Mouse (Mus musculus): ENCODE data around the gene Tpra1.

The Tpra1 gene

DNA sequence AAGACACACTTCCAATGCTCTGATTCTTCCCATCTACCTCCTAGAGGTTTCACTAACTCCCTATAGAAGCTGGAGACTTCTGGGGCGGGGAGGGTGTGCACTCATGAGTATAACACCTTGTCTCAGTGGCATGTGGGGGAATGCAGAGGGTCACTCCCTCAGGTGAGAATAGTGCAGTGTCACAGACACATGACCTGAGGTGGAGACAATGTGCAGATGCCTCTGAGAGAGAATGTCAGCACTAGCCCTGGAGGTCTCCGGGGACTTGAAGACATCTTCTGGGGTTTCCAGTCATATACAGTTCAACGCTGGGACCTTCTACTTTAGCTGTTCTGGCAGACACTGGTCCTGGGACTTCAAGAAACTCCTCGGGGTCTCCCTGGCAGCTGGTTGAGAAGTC lies 55.3 kb downstream of the Tpra1 start:
- no peak for DNase-seq (ENCODE audit: low read depth, low spot score)

DNA sequence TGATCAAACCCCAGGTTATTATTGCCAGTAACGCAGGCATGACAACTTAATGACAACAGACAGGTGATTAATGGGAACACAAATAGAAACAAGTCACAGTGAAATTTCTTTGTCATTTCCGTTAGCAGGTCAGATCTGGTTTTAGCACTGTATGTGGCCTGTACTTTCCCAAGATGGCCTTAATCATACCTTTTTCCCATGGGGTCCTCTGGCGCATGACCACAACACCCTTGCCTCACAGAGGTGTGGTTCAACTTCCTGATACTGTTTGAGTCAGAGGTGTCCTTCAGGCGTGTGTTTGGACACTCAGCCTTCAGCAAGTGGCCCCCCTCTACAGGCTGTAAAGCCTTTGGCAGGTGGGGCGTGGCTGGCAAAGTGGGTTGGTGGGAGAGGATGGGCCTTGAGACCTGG lies 55.8 kb downstream of the Tpra1 start:
- no peak for DNase-seq (ENCODE audit: low read depth, low spot score)

DNA sequence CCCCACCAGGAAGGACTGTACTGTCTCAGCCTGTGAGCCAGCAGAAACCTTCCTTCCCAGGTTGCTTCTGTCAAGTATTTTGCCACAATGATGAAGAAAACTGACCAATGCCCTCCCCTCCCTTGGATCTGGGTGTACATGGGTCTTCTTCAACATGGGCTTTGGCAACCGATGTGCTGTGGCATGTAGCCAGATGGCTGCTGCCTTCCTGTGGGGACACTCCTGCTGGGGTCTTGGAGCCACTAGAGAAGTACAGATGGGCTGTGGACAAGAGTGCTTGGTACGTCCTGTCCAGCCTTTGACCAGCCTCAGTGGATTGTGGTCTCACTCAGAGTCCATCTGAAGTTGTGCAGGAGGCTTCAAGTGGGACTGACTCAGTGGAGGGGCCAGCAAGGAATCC lies 56.3 kb downstream of the Tpra1 start:
- no peak for DNase-seq (ENCODE audit: low read depth, low spot score)

- peak; percentile 31 for DNase-seq (ENCODE audit: low read depth, low spot score)
Observed at GRCm38 (mm10) chr6:88959834-88960233, 57.8 kb downstream of the Tpra1 start.

GRCm38 (mm10) chr6:88960941-88961340 lies 58.9 kb downstream of the Tpra1 start:
- DNase-seq (ENCODE audit: low read depth, low spot score), result no peak

All from retina, postnatal 7 days (tissue).